Mouse (Mus musculus) ES-E14 (cell line): ENCODE results near the gene Pbld2. TPM values are rescaled to one million over a fixed set of nuclear protein-coding genes. Genes with fewer than 3 reads are reported as not detected.
A peak's percentile ranks its signal among the peaks of the same experiment; 100 is the strongest.

ENCODE experiments used
- DNase-seq: peaks from one replicate; pipeline ENCODE4 v3.0.0-alpha.2; 2013; ENCODE audit warnings: low read depth, low spot score
- H3K27ac ChIP-seq: 2 replicates; pipeline ENCODE4 v1.5.1; 2012; ENCODE audit warnings: low read depth, mild to moderate bottlenecking, low read length, moderate library complexity, mixed read lengths; ENCODE audit not compliant: poor library complexity, insufficient read depth, severe bottlenecking
- H3K36me3 ChIP-seq: 2 replicates; pipeline ENCODE4 v1.6.1; 2012; ENCODE audit warnings: mild to moderate bottlenecking, low read length, moderate library complexity, mixed read lengths; ENCODE audit not compliant: control insufficient read depth, poor library complexity, insufficient read depth, severe bottlenecking
- H3K4me1 ChIP-seq, 2 experiments: fragments of 150-350 bp in 1 of 2; sonication (generic) in 1 of 2; 2 replicates each; pipeline ENCODE4 v1.6.1; 2012; ENCODE audit warnings: low read length in 2 of 2, mild to moderate bottlenecking in 1 of 2, mixed read lengths in 1 of 2; ENCODE audit not compliant: control insufficient read depth in 2 of 2, insufficient read depth in 2 of 2, poor library complexity in 1 of 2
- H3K4me3 ChIP-seq, 2 experiments: fragments of 150-350 bp in 1 of 2; sonication (generic) in 1 of 2; 2 replicates each; pipeline ENCODE4 v1.5.1; 2012; ENCODE audit warnings: low read length in 2 of 2, low read depth in 1 of 2, mild to moderate bottlenecking in 1 of 2, mixed read lengths in 1 of 2; ENCODE audit not compliant: insufficient read depth in 1 of 2, poor library complexity in 1 of 2, severe bottlenecking in 1 of 2
- H3K9ac ChIP-seq: 2 replicates; pipeline ENCODE4 v1.6.1; 2012; ENCODE audit warnings: low read depth, mild to moderate bottlenecking, low read length, mixed read lengths; ENCODE audit not compliant: poor library complexity, insufficient read depth, severe bottlenecking
- H3K9me3 ChIP-seq: fragments of 150-350 bp; sonication (generic); 2 replicates; pipeline ENCODE4 v1.6.1; 2012; ENCODE audit warnings: low read depth, mild to moderate bottlenecking, low read length; ENCODE audit not compliant: control insufficient read depth, insufficient read depth
- CHD2 ChIP-seq: IDR thresholded peaks from 2 replicates; pipeline ENCODE4 v1.6.1; 2014; ENCODE audit warnings: mild to moderate bottlenecking, low read depth, low read length, inconsistent platforms
- HCFC1 ChIP-seq: IDR thresholded peaks from 2 replicates; pipeline ENCODE4 v1.6.1; 2012; ENCODE audit warnings: low read length, inconsistent platforms, borderline replicate concordance; ENCODE audit not compliant: insufficient read depth
- MAFK ChIP-seq: IDR thresholded peaks from 2 replicates; pipeline ENCODE4 v1.6.1; 2014; ENCODE audit warnings: mild to moderate bottlenecking, low read depth, low read length, inconsistent platforms; ENCODE audit not compliant: insufficient read depth
- ZC3H11A ChIP-seq: IDR thresholded peaks from 2 replicates; pipeline ENCODE4 v1.6.1; 2012; ENCODE audit warnings: low read depth, mild to moderate bottlenecking, inconsistent platforms, low read length, borderline replicate concordance
- ZNF384 ChIP-seq: IDR thresholded peaks from 2 replicates; pipeline ENCODE4 v1.6.1; 2012; ENCODE audit warnings: low read depth, low read length, inconsistent platforms
- in situ Hi-C, 2 experiments: fragments of 600-800 bp; cut with MboI; formaldehyde crosslinking; loops; one replicate each; pipeline ENCODE4 v1.15.1; 2025; ENCODE audit warnings: low sequenced_read_pairs in 2 of 2, inconsistent platforms in 1 of 2; ENCODE audit not compliant: unreplicated experiment in 2 of 2
- total RNA-seq: library from RNA; depleted of rRNA; stranded (reverse); fragments of 300-350 nt; gene quantifications from 2 replicates; pipeline ENCODE4 v1.2.3, GENCODE M21; 2012

Pbld2 gene
- total RNA-seq, 1 experiment, result 0.58 TPM

DNA sequence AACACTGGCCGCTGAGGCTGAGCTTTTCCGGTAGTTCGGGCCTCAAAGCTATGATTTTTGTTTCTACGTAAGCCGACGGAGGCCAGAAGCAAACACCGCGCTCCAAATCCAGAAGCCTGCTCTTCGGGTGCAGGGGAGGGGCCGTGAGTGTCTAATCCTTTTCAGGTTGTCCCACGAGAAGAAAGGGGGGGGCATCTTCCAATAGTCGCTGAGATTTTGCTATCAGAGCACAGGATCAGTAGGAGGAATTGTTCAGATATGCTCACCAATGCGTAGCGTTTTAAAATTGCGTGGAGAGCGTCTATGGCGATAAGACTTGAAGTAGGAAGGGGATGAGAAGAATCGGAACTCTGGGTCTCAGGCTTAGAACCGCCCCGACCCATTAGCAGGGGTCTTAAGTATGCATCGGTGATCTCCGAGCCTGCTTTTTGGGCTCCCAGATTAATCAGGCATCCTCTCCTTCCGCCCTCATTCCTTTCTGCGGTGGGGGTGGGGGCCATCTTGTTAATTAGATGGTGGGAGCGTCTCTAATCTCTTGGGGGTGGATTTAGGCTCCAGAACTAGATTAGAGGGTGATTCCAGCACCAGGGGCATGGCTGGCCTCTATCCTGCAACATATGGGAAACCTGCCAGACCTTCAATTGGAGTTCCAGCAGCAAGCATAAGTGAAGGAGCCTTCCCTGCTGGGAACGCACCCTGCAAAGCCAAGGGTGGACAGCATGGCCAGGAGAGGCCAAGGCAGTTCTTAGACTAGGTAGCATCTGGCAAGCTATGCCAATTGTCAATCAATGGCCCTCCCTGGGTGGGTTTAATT, 65.8 kb downstream of the Pbld2 start:
- DNase-seq, result no peak
- Histone ChIP-seq H3K4me1 (peaks cover 4 to 6% of the 10 kb centered on the region in 2 experiments; a peak in 3 of 4 replicates), H3K36me3 (no peaks in the 10 kb centered on the region), H3K4me3 (peak overlapping the region in 1 of 2 experiments; percentile 26; a peak in 2 of 4 replicates), H3K9ac (no peak overlapping the region), H3K27ac (no peak overlapping the region), H3K9me3 (no peaks in the 10 kb centered on the region)
- TF ChIP-seq HCFC1 (no peak), ZNF384 (no peak), CHD2 (no peak), MAFK (no peak), ZC3H11A (no peak)
- in situ Hi-C loops, result no loop called here

DNA sequence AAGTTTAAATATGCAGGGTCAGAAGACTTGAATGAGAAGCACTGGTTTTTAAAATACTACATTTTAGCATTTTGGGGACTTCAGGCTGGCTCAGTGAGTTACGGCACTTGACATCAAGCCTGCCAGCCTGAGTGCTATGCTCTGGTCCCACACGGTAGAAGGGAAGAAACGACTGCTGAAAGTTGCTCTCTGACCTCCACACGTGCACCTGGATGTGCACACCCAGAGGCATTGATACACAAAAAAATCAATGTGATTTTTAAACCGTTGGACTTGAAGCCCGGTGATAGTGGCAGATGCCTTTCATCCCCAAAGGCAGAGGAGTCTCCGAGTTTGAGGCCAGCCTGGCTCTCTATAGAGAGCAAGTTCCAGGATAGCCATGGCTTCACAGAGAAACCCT, 67.8 kb downstream of the Pbld2 start:
- no peak overlapping the region for H3K9ac ChIP-seq
- in situ Hi-C loops, result no loop called here
- no peak overlapping the region for H3K27ac ChIP-seq
- H3K4me1 ChIP-seq, result peaks cover 4 to 6% of the 10 kb centered on the region in 2 experiments; a peak in 3 of 4 replicates
- no peaks in the 10 kb centered on the region for H3K36me3 ChIP-seq
- no peak for TF ChIP-seq MAFK
- no peak for TF ChIP-seq ZC3H11A
- no peak for TF ChIP-seq CHD2
- no peak for TF ChIP-seq HCFC1
- no peak for TF ChIP-seq ZNF384
- no peak for DNase-seq
- H3K4me3 ChIP-seq, result no peak overlapping the region
- H3K9me3 ChIP-seq, result no peaks in the 10 kb centered on the region

DNA sequence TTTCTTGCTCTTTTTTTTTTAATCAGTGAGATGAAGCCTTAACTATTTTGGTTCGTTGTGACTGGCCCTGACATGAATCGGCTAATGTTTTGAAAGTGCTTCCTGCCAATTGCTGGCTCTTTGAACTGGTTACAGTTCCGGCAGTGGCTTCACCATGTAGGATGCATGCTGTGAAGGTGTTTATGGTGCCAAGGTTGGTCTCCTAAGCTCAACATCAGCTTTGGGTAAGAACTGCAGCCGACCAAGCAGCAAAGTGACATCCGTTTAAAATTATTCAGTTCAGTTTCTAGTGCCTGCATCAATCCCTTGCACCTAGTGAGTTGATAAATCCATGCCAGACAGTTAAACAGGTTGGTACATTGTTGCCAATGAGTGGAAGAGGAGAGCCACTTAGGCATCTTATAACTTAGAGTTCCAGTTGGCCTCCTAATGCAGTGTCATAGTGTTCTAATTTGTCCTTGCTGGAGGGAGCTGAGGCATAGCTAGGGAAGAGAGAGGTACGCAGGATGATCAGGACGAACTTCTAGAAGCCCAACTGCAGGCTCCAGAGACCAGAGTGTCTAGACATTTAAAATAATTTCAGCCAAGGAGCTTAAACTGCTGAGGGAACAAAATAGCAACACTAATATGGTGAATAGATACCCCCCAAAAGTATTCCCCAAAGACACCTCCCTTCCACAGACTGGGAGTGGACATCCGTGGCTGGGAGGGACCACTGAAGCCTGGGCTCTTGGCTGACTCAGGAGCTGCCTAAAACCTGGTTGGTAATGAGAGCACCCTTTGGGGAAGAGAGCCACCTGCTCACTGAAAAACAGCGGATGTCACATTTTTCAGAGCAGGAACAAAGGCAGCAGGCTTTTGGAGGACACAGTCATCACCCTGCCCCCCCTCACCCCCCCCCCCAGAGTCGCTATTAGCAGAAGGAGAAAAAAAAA, 68.8 kb downstream of the Pbld2 start:
- no peak overlapping the region for H3K27ac ChIP-seq
- no peak overlapping the region for H3K9ac ChIP-seq
- H3K4me1 ChIP-seq, result peaks cover 4 to 6% of the 10 kb centered on the region in 2 experiments; a peak in 3 of 4 replicates
- no peak overlapping the region for H3K4me3 ChIP-seq
- H3K36me3 ChIP-seq, result no peaks in the 10 kb centered on the region
- no peaks in the 10 kb centered on the region for H3K9me3 ChIP-seq
- TF ChIP-seq MAFK, result no peak
- no peak for DNase-seq
- in situ Hi-C loops, result no loop called here

DNA sequence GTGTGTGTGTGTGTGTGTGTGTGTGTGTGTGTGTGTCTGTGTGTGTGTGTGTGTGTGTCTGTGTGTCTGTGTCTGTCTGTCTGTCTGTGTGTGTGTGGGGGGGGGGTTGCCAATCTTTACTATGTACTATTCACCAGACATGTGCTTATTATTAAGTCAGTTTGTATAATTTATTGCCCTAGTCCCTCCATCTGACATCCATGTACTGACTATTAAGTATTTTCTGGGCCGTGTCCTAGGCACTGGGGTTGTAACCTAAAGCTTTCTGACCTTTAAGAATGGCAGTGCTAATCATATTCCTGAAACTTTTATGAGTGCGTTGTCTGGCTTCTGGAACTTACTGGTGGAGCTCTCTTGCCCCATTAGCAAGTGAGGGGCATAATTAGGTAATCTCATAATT, 72.6 kb downstream of the Pbld2 start:
- H3K36me3 ChIP-seq, result no peaks in the 10 kb centered on the region
- no peaks in the 10 kb centered on the region for H3K9me3 ChIP-seq
- no peak for TF ChIP-seq CHD2
- no peak for TF ChIP-seq ZC3H11A
- TF ChIP-seq MAFK, result no peak
- no peak for TF ChIP-seq HCFC1
- no peak for TF ChIP-seq ZNF384
- H3K9ac ChIP-seq, result no peak overlapping the region
- H3K4me3 ChIP-seq, result no peak overlapping the region
- H3K4me1 ChIP-seq, result no peaks in the 10 kb centered on the region
- in situ Hi-C loops, result no loop called here
- no peak for DNase-seq
- no peak overlapping the region for H3K27ac ChIP-seq
